Mouse (Mus musculus) liver, adult 2 months (tissue): ENCODE measurements at regions not wholly inside any gene's neighbourhood (a gene's known extent, or its start where the extent isn't known, plus 50 kb on each side); places are given as distances from the start of the nearest gene placed in this dataset.

ENCODE experiments used
- DNase-seq: peaks from one replicate; pipeline ENCODE4 v3.0.0-alpha.2; 2011; ENCODE audit warnings: low read depth, low spot score; ENCODE audit errors: extremely low read depth
- H3K27ac ChIP-seq: fragments of 200-500 bp; replicated peaks from 2 replicates; pipeline ENCODE4 v1.5.1; 2012; ENCODE audit warnings: low read depth, mild to moderate bottlenecking, control low read depth, inconsistent platforms, low read length; ENCODE audit not compliant: insufficient read depth
- H3K27me3 ChIP-seq: fragments of 200-500 bp; 2 replicates; pipeline ENCODE4 v1.6.1; 2012; ENCODE audit warnings: mild to moderate bottlenecking, moderate library complexity, low read length, inconsistent platforms; ENCODE audit not compliant: control insufficient read depth, insufficient read depth
- H3K36me3 ChIP-seq: fragments of 200-500 bp; 2 replicates; pipeline ENCODE4 v1.6.1; 2012; ENCODE audit warnings: low read length, inconsistent platforms; ENCODE audit not compliant: control insufficient read depth, insufficient read depth
- H3K4me1 ChIP-seq: fragments of 200-500 bp; 2 replicates; pipeline ENCODE4 v1.6.1; 2011; ENCODE audit warnings: low read length; ENCODE audit not compliant: control insufficient read depth, insufficient read depth
- H3K4me3 ChIP-seq: fragments of 200-500 bp; 2 replicates; pipeline ENCODE4 v1.5.1; 2011; ENCODE audit warnings: low read depth, mild to moderate bottlenecking, control low read depth, low read length, moderate library complexity; ENCODE audit not compliant: insufficient read depth
- H3K79me2 ChIP-seq: fragments of 200-500 bp; 2 replicates; pipeline ENCODE4 v1.6.1; 2012; ENCODE audit warnings: inconsistent platforms, mild to moderate bottlenecking, low read length, moderate library complexity; ENCODE audit not compliant: control insufficient read depth, insufficient read depth
- H3K9ac ChIP-seq: fragments of 200-500 bp; 2 replicates; pipeline ENCODE4 v1.6.1; 2012; ENCODE audit warnings: low read depth, mild to moderate bottlenecking, control low read depth, inconsistent platforms, low read length
- CTCF ChIP-seq: fragments of 200-500 bp; IDR thresholded peaks from 2 replicates; pipeline ENCODE4 v1.5.1; 2011; ENCODE audit warnings: low read depth, low read length, control low read depth
- POLR2A ChIP-seq: fragments of 200-500 bp; IDR thresholded peaks from 2 replicates; pipeline ENCODE4 v1.6.1; 2011; ENCODE audit warnings: low read length, control low read depth; ENCODE audit not compliant: insufficient read depth; ENCODE audit errors: extremely low read depth
- WGBS: fragments of 180-500 bp; shearing (Covaris S2); methylation state at CpG from one replicate; pipeline ENCODE4 v1.1.7; 2018; 5-methylcytosine and 5-hydroxymethylcytosine counted together

DNA sequence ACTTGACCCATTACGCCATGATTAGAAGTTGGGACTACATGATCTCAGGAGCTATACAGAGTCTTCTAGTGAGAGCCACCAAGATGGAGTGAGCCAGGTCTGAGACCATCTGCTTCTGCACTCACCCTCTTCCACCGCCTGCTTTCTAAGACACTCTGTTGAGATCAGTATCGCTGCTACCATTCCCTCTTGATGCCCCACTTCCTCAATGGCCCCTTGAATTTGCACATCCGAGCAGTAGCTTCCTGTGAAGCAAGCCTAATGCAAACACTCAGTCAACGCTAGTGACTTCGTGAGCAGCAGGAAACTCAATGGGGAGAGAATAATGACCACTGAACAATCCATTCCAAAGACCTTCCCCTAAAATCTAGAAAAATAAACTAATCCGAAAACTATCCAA, 160.7 kb upstream of the Olig3 start:
- Histone ChIP-seq H3K9ac (no peak overlapping the region), H3K36me3 (no peaks in the 10 kb centered on the region), H3K4me1 (no peaks in the 10 kb centered on the region), H3K27me3 (no peaks in the 10 kb centered on the region), H3K27ac (no peak overlapping the region), H3K79me2 (no peaks in the 10 kb centered on the region), H3K4me3 (no peak overlapping the region)
- no peak for DNase-seq
- WGBS: 66% methylated on average over 7 of the region's 7 CpGs
- TF ChIP-seq POLR2A (no peak), CTCF (no peak)

DNA sequence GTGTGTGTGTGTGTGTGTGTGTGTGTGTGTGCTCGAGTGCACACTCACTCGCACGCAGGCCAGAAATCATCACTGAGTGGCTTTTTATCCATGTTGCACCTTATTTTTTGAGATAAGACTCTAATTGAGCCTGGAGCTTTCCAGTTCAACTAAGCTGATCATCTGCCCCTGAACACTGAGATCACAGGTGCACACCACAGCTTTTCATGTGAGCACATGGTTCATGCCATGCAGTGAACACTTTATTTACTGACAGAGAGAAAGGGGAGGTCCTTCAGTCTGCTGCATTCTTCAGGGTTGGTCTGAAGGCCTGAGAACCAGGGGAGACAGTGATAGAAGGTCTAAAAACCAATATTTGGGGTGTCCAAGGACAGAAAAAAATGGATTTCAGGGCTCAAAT, 161.7 kb upstream of the Olig3 start:
- no peaks in the 10 kb centered on the region for H3K79me2 ChIP-seq
- H3K27ac ChIP-seq: no peak overlapping the region
- no peak overlapping the region for H3K4me3 ChIP-seq
- H3K27me3 ChIP-seq: no peaks in the 10 kb centered on the region
- no peak overlapping the region for H3K9ac ChIP-seq
- WGBS: 90% methylated on average over 3 of the region's 3 CpGs
- H3K4me1 ChIP-seq: no peaks in the 10 kb centered on the region
- no peak for DNase-seq
- TF ChIP-seq CTCF (no peak), POLR2A (no peak)
- H3K36me3 ChIP-seq: no peaks in the 10 kb centered on the region

DNA sequence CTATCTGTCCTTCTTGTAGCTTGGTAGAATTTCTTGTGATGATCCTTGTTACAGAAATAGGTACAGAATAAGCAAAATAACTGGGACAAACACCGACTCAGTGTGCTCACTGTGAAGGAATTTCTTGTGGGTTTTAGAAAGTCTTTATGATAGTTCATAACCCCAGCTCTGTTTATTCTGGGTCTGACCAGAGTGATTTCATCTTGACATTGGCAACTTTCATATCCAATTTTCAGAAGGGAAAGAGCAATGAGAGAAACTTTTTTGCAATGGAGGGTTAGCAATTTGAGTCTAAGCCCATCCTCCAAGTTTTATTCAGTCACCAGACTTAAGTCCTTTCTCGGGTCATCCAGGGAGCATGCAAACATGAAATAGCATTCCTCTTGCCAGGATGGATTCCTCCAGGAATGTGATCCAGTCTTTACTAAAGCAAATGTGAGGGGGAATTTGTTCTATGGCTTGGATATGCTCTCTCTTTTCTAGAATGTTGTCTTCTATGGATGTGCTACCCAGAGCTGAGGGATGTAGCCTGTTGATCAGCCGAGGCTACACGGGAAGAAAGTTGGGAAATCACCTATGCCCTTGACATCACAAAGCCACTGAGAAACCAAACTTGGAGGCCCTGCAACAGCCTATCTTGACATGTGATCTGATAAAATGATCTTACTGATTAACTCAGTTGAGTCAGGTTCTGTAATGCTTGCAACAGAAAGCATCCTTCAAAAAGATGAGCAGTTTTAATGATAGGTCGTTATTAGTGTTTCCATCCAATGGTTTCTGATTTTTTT, 163.2 kb upstream of the Olig3 start:
- TF ChIP-seq CTCF: no peak
- TF ChIP-seq POLR2A: no peak
- no peaks in the 10 kb centered on the region for H3K4me1 ChIP-seq
- H3K27ac ChIP-seq: no peak overlapping the region
- H3K4me3 ChIP-seq: no peak overlapping the region
- H3K27me3 ChIP-seq: no peaks in the 10 kb centered on the region
- WGBS: 58% methylated on average over 5 of the region's 5 CpGs
- no peak overlapping the region for H3K9ac ChIP-seq
- no peaks in the 10 kb centered on the region for H3K79me2 ChIP-seq
- no peak for DNase-seq
- H3K36me3 ChIP-seq: no peaks in the 10 kb centered on the region

DNA sequence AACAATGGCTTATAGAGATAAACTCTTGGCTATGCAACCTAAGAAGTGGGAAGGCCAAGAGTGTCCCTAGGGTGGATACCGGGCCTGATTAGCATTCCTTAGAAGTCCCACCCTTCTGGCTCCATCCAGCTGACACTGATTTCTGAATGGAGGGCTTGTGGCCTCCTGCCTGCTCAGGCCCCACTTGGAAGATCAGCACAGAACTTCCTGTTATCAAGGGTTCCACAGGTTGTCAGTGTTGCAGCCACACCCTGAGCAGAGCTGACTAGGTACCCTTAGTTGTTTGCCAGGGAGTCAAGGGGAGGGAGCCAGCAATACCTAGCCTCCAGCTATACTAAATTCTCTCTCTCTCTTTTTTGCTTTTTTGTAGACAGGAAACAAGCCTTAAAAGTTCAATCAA, 164.1 kb upstream of the Olig3 start:
- WGBS: 39% methylated on average over 1 of the region's 1 CpGs
- no peak overlapping the region for H3K9ac ChIP-seq
- no peak overlapping the region for H3K4me3 ChIP-seq
- TF ChIP-seq POLR2A: no peak
- TF ChIP-seq CTCF: no peak
- no peaks in the 10 kb centered on the region for H3K36me3 ChIP-seq
- no peak for DNase-seq
- H3K79me2 ChIP-seq: no peaks in the 10 kb centered on the region
- no peaks in the 10 kb centered on the region for H3K4me1 ChIP-seq
- H3K27me3 ChIP-seq: no peaks in the 10 kb centered on the region
- H3K27ac ChIP-seq: no peak overlapping the region

DNA sequence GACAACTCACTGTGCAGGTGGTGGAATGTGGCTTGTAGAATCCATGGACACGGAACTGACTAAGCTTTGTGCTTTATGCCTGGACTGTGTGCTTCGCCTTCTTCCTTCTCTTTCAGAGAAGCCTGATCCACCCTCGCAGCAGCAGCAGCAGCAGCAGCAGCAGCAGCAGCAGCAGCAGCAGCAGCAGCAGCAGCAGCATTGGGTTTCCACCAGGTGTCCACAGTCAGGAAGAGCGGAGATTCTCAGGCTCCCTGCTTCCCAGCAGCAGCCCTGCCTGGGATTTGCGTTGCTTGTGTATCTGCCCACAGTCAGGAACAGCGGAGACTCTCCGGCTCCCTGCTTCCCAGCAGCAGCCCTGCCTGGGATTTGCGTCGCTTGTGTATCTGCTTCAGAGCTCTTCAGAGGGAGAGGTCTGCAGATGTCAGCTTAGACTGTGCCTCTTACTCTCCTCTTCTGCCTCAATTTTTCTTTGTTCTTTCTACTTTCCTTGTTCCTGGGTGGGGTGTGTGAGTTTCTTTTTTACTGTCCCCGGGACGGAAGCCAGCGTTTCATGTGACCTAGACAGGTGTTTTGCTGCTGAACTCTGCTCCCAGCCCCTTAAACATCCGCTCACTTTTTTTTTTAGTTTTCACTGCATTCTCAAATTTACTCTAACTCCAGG, 168.1 kb upstream of the Olig3 start:
- WGBS: 20% methylated on average over 13 of the region's 13 CpGs
- H3K9ac ChIP-seq: no peak overlapping the region

DNA sequence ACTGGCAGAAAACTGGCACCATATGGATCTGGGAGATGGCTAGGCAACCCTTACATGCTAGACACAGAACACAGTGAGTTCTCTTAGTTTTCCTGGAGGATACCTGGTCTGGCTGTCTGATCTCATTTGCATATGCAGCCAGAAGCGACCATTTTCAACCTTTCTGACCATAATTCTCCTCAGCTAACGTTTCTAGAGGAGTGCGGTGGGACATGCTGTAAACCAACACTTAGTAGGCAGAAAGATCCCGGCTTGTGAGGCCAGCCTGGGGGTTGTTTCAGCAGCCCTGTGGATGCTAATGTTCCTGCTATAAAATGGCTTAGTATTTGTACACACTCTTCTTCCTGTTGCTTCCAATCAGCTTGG, 168.6 kb upstream of the Olig3 start:
- H3K79me2 ChIP-seq: no peaks in the 10 kb centered on the region
- H3K4me1 ChIP-seq: no peaks in the 10 kb centered on the region
- 63% methylated on average over 4 of the region's 4 CpGs for WGBS
- no peak for DNase-seq
- no peaks in the 10 kb centered on the region for H3K27me3 ChIP-seq
- no peaks in the 10 kb centered on the region for H3K36me3 ChIP-seq
- H3K9ac ChIP-seq: no peak overlapping the region
- no peak overlapping the region for H3K27ac ChIP-seq
- no peak overlapping the region for H3K4me3 ChIP-seq
- TF ChIP-seq POLR2A (no peak), CTCF (no peak)

More for the DNA sequence above, 168.1 kb upstream of the Olig3 start:
- H3K4me3 ChIP-seq: no peak overlapping the region
- no peaks in the 10 kb centered on the region for H3K36me3 ChIP-seq
- no peak for DNase-seq
- no peaks in the 10 kb centered on the region for H3K79me2 ChIP-seq
- TF ChIP-seq POLR2A (no peak), CTCF (no peak)
- H3K27ac ChIP-seq: no peak overlapping the region
- H3K4me1 ChIP-seq: no peaks in the 10 kb centered on the region
- no peaks in the 10 kb centered on the region for H3K27me3 ChIP-seq
